Mouse (Mus musculus): Measurements from ENCODE around the gene Kl. TPM values are rescaled to one million over a fixed set of nuclear protein-coding genes. Genes with fewer than 3 reads are reported as not detected.

Gene Kl
- total RNA-seq, 2 experiments from 2014 or later = 0.05 to 0.07 TPM

- DNase-seq = no peak
Measured at GRCm38 (mm10) chr5:150962756-150963155, 10.3 kb downstream of the Kl start.

GRCm38 (mm10) chr5:150967925-150968324 is 15.5 kb downstream of the Kl start:
- no peak for DNase-seq

GRCm38 (mm10) chr5:150970551-150970950 is 18.1 kb downstream of the Kl start:
- no peak for DNase-seq

GRCm38 (mm10) chr5:150971126-150971525 is 18.7 kb downstream of the Kl start:
- DNase-seq = no peak

GRCm38 (mm10) chr5:150974226-150974625 is 21.8 kb downstream of the Kl start:
- DNase-seq = no peak

- no peak for DNase-seq
Measured at GRCm38 (mm10) chr5:150977383-150977958, 25.1 kb downstream of the Kl start.

- peak; percentile 14 for DNase-seq
Measured at GRCm38 (mm10) chr5:150979341-150980136, 27.1 kb downstream of the Kl start.

- no peak for DNase-seq
Measured at GRCm38 (mm10) chr5:150982082-150982481, 29.7 kb downstream of the Kl start.

GRCm38 (mm10) chr5:150994096-150994495 is 41.7 kb downstream of the Kl start:
- no peak for DNase-seq

GRCm38 (mm10) chr5:150996586-150996985 is 44.2 kb downstream of the Kl start:
- DNase-seq = no peak

- no peak for DNase-seq
Measured at GRCm38 (mm10) chr5:151001111-151001510, 48.7 kb downstream of the Kl start.

GRCm38 (mm10) chr5:151002051-151002450 is 49.6 kb downstream of the Kl start:
- DNase-seq = no peak

GRCm38 (mm10) chr5:151004216-151004755 is 51.9 kb downstream of the Kl start:
- no peak for DNase-seq

- DNase-seq = no peak
Measured at GRCm38 (mm10) chr5:151018450-151018849, 66.0 kb downstream of the Kl start.

- DNase-seq = no peak
Measured at GRCm38 (mm10) chr5:151018959-151019358, 66.6 kb downstream of the Kl start.

- DNase-seq = no peak
Measured at GRCm38 (mm10) chr5:151020031-151020820, 67.8 kb downstream of the Kl start.

- no peak for DNase-seq
Measured at GRCm38 (mm10) chr5:151020831-151021230, 68.4 kb downstream of the Kl start.

- DNase-seq = no peak
Measured at GRCm38 (mm10) chr5:151022026-151022425, 69.6 kb downstream of the Kl start.

- no peak for DNase-seq
Measured at GRCm38 (mm10) chr5:151022939-151023338, 70.5 kb downstream of the Kl start.

GRCm38 (mm10) chr5:151023461-151023860 is 71.1 kb downstream of the Kl start:
- peak; percentile 39 for DNase-seq

GRCm38 (mm10) chr5:151024483-151024882 is 72.1 kb downstream of the Kl start:
- no peak for DNase-seq

- DNase-seq = no peak
Measured at GRCm38 (mm10) chr5:151026069-151026468, 73.7 kb downstream of the Kl start.

- no peak for DNase-seq
Measured at GRCm38 (mm10) chr5:151027171-151027570, 74.8 kb downstream of the Kl start.

Data from heart, postnatal 4 days (tissue).